Mouse (Mus musculus) lung, embryonic 14.5 days (tissue): ENCODE measurements around the gene Mfsd12. TPM values are rescaled to one million over a fixed set of nuclear protein-coding genes. Genes with fewer than 3 reads are reported as not detected.

Experiments used
- ATAC-seq: fragments of 200-750 bp; cut with Nextera tagmentation; 2 replicates; pipeline ENCODE4 v1.8.0; 2017; ENCODE audit warnings: mild to moderate bottlenecking, moderate TSS enrichment, moderate library complexity; ENCODE audit not compliant: insufficient read depth
- DNase-seq: peaks from one replicate; pipeline ENCODE4 v3.0.0-alpha.2; 2015
- H3K27ac ChIP-seq: fragments of 300-500 bp; sonication (generic); 2 replicates; pipeline ENCODE4 v1.5.1; 2014; ENCODE audit warnings: low read depth, mild to moderate bottlenecking, moderate library complexity
- H3K27me3 ChIP-seq: fragments of 300-500 bp; sonication (generic); 2 replicates; pipeline ENCODE4 v1.6.1; 2014; ENCODE audit warnings: low read length, control low read depth; ENCODE audit not compliant: insufficient read depth
- H3K36me3 ChIP-seq: fragments of 300-500 bp; sonication (generic); 2 replicates; pipeline ENCODE4 v1.6.1; 2014; ENCODE audit warnings: control low read depth; ENCODE audit not compliant: insufficient read depth
- H3K4me1 ChIP-seq: fragments of 300-500 bp; sonication (generic); 2 replicates; pipeline ENCODE4 v1.6.1; 2014; ENCODE audit warnings: antibody characterized with exemption, control low read depth; ENCODE audit not compliant: insufficient read depth
- H3K4me2 ChIP-seq: fragments of 300-500 bp; sonication (generic); 2 replicates; pipeline ENCODE4 v1.6.1; 2014; ENCODE audit warnings: mild to moderate bottlenecking
- H3K4me3 ChIP-seq: fragments of 300-500 bp; sonication (generic); 2 replicates; pipeline ENCODE4 v1.5.1; 2014; ENCODE audit warnings: low read depth, low read length
- H3K9ac ChIP-seq: fragments of 300-500 bp; sonication (generic); 2 replicates; pipeline ENCODE4 v1.6.1; 2014
- H3K9me3 ChIP-seq: fragments of 300-500 bp; sonication (generic); 2 replicates; pipeline ENCODE4 v1.6.1; 2016; ENCODE audit warnings: low read depth, low read length, control low read depth
- CTCF ChIP-seq: IDR thresholded peaks from 2 replicates; pipeline ENCODE4 v1.5.1; 2016; ENCODE audit warnings: antibody characterized with exemption, low read depth
- WGBS: fragments of 180-500 bp; shearing (Covaris S2); extraction: QIAGEN DNeasy Blood & Tissue Kit; methylation state at CpG from one replicate; pipeline ENCODE4 v1.1.7; 2014; 5-methylcytosine and 5-hydroxymethylcytosine counted together
- polyA plus RNA-seq: library from polyadenylated mRNA; unstranded; fragments of >200 nt; fragmentation: Nextera tagmentation; extraction: Ambion mirVana; gene quantifications from 2 replicates; pipeline ENCODE4 v1.2.1, GENCODE M21; 2014

The Mfsd12 gene
- polyA plus RNA-seq, 1 experiment from 2014 or later = 7.7 TPM

DNA sequence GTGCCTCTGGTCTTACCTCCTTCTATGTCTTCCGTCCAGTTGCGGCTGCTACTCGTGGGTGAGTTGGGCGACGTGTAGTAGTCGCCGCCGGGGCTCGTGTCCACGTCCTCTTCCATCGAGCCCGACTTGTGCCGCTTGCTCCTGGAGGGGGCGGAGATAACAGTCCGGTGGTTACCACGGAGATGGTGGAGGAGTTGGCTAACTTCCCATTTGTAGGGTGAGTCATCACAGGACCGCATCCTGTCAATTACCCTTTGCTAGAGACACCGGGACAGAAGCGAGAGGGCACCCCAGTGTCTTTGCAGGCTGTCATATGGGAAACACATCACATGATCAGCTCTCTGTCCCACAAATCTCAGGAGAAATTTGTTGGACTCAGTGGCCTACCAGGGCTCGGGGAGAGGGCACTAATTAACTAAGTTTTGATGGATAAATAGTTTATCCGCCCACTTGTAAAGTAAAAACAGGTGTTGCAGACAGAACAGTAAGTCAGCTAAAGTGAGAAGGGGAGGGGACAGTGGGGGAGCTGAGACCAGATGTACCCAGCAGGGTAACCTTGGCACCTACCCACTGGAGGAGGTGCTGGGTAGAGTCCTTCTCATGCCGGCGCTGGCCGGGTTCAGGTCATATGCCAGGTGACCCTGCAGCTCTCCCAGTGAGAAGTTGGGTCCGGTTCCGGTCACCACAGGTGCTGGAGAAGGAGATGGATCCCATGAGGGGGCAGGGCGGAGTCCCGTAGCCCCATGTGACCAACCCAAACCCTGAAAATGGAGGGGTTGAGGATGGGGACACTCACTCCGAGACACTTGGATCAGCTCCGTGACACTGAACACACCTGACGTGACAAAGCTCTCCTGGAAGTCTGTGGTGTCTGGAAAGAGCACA, 50.5 kb downstream of the Mfsd12 start:
- H3K4me1 ChIP-seq = peaks cover 45% of the 10 kb centered on the region
- TF ChIP-seq CTCF = no peak; the same call in 1 of the 2 replicates
- peak overlapping the region; percentile 46; the same call in 1 of the 2 replicates for H3K27ac ChIP-seq
- 23% methylated on average over 31 of the region's 31 CpGs for WGBS
- peak; percentile 15 for ATAC-seq
- peak overlapping the region; percentile 56 for H3K4me2 ChIP-seq
- DNase-seq = peak; percentile 94
- H3K9me3 ChIP-seq = no peaks in the 10 kb centered on the region
- peaks cover 72% of the 10 kb centered on the region for H3K36me3 ChIP-seq
- H3K27me3 ChIP-seq = no peaks in the 10 kb centered on the region
- H3K9ac ChIP-seq = peak overlapping the region; percentile 38; the same call in 1 of the 2 replicates
- peak overlapping the region; percentile 27 for H3K4me3 ChIP-seq

DNA sequence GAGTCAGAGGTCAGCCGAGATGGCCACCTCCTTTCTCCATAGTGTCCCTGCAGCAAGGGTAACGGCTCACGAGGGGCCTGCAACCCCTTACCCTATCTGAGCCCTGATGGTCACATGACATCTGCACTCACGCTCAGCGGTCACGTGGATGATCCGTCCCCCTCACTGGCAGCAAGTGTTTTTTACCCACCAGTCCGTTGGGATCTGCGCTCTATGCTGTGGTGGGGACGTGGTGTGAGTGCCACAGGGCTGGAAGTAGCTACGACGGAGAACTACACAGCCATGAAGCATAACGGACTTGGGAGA, 51.1 kb downstream of the Mfsd12 start:
- Histone ChIP-seq H3K9me3 (no peaks in the 10 kb centered on the region), H3K36me3 (peaks cover 72% of the 10 kb centered on the region), H3K9ac (no peak overlapping the region), H3K4me2 (peak overlapping the region; percentile 56; the same call in 1 of the 2 replicates), H3K4me1 (peaks cover 44% of the 10 kb centered on the region), H3K4me3 (no peak overlapping the region), H3K27ac (peak overlapping the region; percentile 46; the same call in 1 of the 2 replicates), H3K27me3 (no peaks in the 10 kb centered on the region)
- no peak for DNase-seq
- ATAC-seq = no peak
- 58% methylated on average over 13 of the region's 13 CpGs for WGBS
- TF ChIP-seq CTCF = no peak

DNA sequence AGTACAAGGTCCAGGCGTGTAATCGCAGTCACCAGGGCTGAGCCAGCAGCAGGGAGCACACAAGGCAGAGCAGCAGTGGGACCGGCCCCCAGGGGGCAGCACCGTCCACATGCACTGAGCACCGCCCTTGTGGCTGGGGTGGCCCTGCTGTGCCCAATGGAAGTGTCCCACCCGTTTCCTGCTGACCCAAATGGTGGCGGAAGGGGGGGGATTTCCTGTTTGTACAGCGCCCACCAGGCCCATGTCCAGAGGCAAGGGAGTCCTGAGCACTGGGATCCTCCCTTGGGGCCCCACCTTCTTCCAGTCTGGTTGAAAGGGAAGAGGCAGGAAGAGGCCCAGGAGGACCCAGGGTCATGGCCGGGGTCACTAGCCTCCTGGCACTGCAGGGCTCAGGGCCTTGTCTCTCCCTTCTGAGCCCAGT, 51.6 kb downstream of the Mfsd12 start:
- Histone ChIP-seq H3K4me1 (peaks cover 44% of the 10 kb centered on the region), H3K4me2 (no peak overlapping the region), H3K4me3 (no peak overlapping the region; the same call in 1 of the 2 replicates), H3K27ac (peak overlapping the region; percentile 58), H3K27me3 (no peaks in the 10 kb centered on the region), H3K9ac (no peak overlapping the region), H3K9me3 (no peaks in the 10 kb centered on the region), H3K36me3 (peaks cover 67% of the 10 kb centered on the region)
- TF ChIP-seq CTCF = peak; percentile 93
- WGBS = 30% methylated on average over 9 of the region's 9 CpGs
- DNase-seq (peak; percentile 89), ATAC-seq (peak; percentile 36)

DNA sequence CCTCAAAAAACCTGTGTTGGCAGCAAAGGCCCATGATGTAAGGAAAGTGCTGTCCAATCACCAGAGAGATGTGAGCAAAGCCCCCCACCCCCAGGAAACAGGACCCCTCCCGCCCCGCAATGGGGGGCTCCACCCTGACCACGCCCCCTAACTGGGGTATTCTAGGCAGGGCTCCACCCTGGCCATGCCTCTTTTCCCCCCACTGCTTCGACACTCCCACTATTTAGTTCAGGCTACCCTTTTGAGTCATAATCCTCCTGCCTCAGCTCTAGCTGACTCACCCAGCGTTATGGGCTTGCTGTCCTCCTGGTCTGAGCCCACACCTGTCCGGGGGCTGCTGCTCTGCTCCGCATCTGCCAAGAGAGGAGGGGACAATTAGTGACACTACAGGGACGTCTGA, 52.0 kb downstream of the Mfsd12 start:
- Histone ChIP-seq H3K9me3 (no peaks in the 10 kb centered on the region), H3K27me3 (no peaks in the 10 kb centered on the region), H3K27ac (peak overlapping the region; percentile 58), H3K4me3 (peak overlapping the region; percentile 19), H3K36me3 (peaks cover 62% of the 10 kb centered on the region), H3K9ac (no peak overlapping the region), H3K4me2 (peak overlapping the region; percentile 49), H3K4me1 (peaks cover 49% of the 10 kb centered on the region)
- peak; percentile 66 for DNase-seq
- TF ChIP-seq CTCF = no peak
- no peak for ATAC-seq
- 33% methylated on average over 8 of the region's 8 CpGs for WGBS

DNA sequence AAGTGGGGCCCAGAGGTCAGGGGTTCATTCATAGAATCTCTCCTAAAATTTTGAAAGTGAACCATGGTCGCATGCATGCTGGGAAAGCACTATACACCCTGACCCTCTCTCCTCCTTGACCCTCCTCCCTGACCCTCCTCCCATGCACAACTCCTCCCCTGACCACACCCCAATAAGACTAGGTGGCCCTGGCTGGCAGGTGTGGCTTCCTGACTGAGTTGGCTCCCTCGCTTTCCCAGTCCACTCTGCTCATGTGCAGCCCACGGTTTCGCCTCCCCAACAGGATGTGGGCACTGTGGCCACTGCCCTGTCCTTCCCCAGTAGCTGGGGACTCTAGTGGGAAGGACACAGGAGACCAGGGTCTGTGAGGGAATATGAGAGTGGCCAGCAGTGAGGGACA, 53.1 kb downstream of the Mfsd12 start:
- 65% methylated on average over 4 of the region's 4 CpGs for WGBS
- no peak for TF ChIP-seq CTCF
- Histone ChIP-seq H3K4me3 (peak overlapping the region; percentile 19; the same call in 1 of the 2 replicates), H3K27ac (peak overlapping the region; percentile 92; the same call in 1 of the 2 replicates), H3K27me3 (no peaks in the 10 kb centered on the region), H3K4me1 (peaks cover 57% of the 10 kb centered on the region), H3K9me3 (no peaks in the 10 kb centered on the region), H3K4me2 (peak overlapping the region; percentile 49), H3K36me3 (peaks cover 52% of the 10 kb centered on the region), H3K9ac (no peak overlapping the region)
- no peak for ATAC-seq
- no peak for DNase-seq

DNA sequence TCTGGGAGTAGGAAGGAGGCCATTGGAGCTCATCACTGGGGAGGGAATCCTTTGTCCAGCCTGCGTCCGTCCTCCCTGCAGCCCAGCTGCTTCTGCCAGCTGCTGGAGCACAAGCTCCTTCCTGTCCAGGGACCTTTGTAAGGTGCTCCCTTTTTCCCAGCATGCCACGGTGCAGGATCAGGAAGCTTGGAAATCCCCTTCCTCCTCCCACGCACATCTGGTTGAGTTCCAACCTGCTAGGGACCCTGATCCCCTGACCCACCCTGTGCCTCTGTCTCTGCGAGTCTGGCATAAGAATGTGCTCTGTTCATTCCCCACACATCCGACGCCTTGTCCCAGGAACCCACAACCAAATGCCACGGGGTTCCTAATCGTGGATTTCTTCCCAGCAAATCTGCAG, 53.7 kb downstream of the Mfsd12 start:
- no peak for TF ChIP-seq CTCF
- Histone ChIP-seq H3K9me3 (no peaks in the 10 kb centered on the region), H3K27me3 (no peaks in the 10 kb centered on the region), H3K4me3 (0 out of 2 replicates have a peak overlapping the region, but pooled peaks have one; percentile 8), H3K9ac (no peak overlapping the region), H3K27ac (peak overlapping the region; percentile 92), H3K4me2 (peak overlapping the region; percentile 49), H3K36me3 (peaks cover 46% of the 10 kb centered on the region), H3K4me1 (peaks cover 57% of the 10 kb centered on the region)
- 64% methylated on average over 9 of the region's 9 CpGs for WGBS
- ATAC-seq = no peak
- DNase-seq = no peak
